Mouse (Mus musculus): ENCODE data around the gene Wasf1.

GRCm38 (mm10) chr10:40956206-40956605 lies 72.9 kb downstream of the Wasf1 start:
- TF ChIP-seq CTCF (IDR thresholded peaks at IDR 0.05; ENCODE audit: extremely low read depth, insufficient read depth, low read length) (no peak), POLR2A (IDR thresholded peaks at IDR 0.05; ENCODE audit: extremely low read depth, insufficient read depth, low read length) (no peak)
